Mouse (Mus musculus): ENCODE measurements around the gene 2700097O09Rik. TPM values are rescaled to one million over a fixed set of nuclear protein-coding genes. Genes with fewer than 3 reads are reported as not detected.

2700097O09Rik gene
- polyA plus RNA-seq, 1 experiment from 2014 or later, result 14.6 TPM

DNA sequence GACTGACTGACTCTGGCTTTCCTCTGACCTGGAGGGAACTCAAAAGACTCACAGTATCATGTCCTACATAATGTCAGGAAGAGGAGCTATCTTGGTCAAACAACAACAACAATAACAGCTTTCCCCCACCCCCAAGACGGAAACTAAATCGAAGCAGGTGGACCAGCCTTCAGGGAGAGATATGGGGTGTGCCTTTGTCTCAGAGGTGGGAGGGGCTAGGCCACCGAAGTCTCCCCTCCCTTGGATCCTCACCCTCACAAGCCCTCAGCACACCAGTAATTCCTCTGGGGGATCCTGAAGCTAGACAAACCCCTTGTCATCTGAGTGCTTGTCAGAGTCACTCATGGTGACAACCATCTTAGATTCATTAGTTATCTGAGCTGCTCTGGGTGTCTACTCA is 20.1 kb downstream of the 2700097O09Rik start:
- Histone ChIP-seq H3K9me3 (ENCODE audit: low read length) (no peaks in the 10 kb centered on the region), H3K27ac (ENCODE audit: low read length) (peak overlapping the region; percentile 47), H3K27me3 (replicated peaks; ENCODE audit: insufficient read depth, low read length) (no peaks in the 10 kb centered on the region), H3K36me3 (ENCODE audit: insufficient read depth, low read length) (peaks cover 4% of the 10 kb centered on the region; the same call in 1 of the 2 replicates), H3K4me3 (ENCODE audit: low read depth, low read length) (no peak overlapping the region), H3K9ac (replicated peaks; ENCODE audit: low read depth) (no peak overlapping the region), H3K4me2 (replicated peaks; ENCODE audit: low read depth, low read length) (no peak overlapping the region), H3K4me1 (ENCODE audit: insufficient read depth, low read depth, low read length) (no peaks in the 10 kb centered on the region; the same call in 1 of the 2 replicates)
- DNase-seq (ENCODE audit: low spot score) (peak; percentile 8), ATAC-seq (no peak)
- WGBS, result 25% methylated on average over 3 of the region's 3 CpGs
- TF ChIP-seq CTCF (IDR thresholded peaks at IDR 0.05) (no peak), EP300 (IDR thresholded peaks at IDR 0.05) (no peak)

DNA sequence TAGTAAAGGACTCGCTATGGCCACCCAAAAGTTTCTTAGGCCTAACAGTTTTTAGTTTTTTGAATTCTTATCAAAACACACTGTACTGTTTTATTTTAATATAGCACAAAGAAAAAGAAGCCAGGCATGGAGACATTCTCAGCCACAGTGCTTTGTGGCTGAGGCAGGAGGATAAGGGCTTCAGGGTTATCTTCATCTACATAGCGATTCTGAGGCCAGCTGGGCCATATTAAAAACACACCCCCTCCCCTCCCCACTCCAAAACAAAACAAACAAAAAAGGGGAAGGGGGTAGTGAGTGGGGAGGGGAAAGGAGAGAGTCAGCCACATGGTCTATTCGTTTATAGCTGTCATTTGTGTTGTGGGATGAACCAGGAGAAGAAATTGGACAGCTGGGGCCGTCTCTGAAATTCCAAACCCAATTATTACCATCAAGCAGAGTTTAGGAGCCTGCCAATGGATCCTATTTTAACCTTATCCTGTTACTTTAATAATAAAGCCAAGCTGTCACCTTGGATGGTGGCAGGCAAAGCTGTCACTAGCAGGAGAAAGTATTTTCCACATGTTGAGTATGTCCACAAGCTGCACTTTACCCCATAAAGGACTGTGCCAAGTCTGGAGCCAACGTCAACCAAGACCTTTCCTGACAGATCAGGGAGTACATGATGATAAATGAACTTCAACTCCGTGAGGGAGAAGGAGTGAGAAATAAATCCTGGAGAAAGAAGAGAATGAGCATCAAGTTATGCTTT is 20.9 kb downstream of the 2700097O09Rik start:
- Histone ChIP-seq H3K4me1 (ENCODE audit: insufficient read depth, low read depth, low read length) (no peaks in the 10 kb centered on the region; the same call in 1 of the 2 replicates), H3K4me3 (ENCODE audit: low read depth, low read length) (no peak overlapping the region), H3K27ac (ENCODE audit: low read length) (no peak overlapping the region), H3K4me2 (replicated peaks; ENCODE audit: low read depth, low read length) (no peak overlapping the region), H3K9ac (replicated peaks; ENCODE audit: low read depth) (no peak overlapping the region), H3K9me3 (ENCODE audit: low read length) (no peaks in the 10 kb centered on the region), H3K27me3 (replicated peaks; ENCODE audit: insufficient read depth, low read length) (no peaks in the 10 kb centered on the region), H3K36me3 (ENCODE audit: insufficient read depth, low read length) (peaks cover 4% of the 10 kb centered on the region; the same call in 1 of the 2 replicates)
- TF ChIP-seq EP300 (IDR thresholded peaks at IDR 0.05) (no peak), CTCF (IDR thresholded peaks at IDR 0.05) (no peak)
- 58% methylated on average over 6 of the region's 6 CpGs for WGBS
- ATAC-seq (peak; percentile 70), DNase-seq (ENCODE audit: low spot score) (peak; percentile 76)

DNA sequence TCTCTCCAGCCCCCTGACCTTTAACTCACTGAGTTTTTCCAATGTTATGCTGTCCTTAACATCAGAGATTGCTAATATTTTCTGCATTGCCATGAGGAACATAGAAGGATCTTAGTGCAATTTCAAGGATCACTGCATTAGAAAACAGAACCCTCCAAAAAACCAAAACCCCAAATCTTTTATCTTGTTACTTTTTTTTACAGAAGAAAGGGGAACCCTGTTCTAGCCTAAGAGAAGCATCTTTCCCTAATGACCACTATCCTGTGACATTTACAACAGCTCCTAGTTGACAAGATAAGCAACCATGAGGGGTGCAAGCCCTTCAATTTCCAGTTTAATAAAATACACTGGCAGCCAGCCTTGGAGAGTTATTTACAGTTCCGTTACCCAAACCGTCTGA is 23.2 kb downstream of the 2700097O09Rik start:
- no peaks in the 10 kb centered on the region for H3K27me3 ChIP-seq (replicated peaks; ENCODE audit: insufficient read depth, low read length)
- DNase-seq (ENCODE audit: low spot score), result no peak
- 47% methylated on average over 2 of the region's 2 CpGs for WGBS
- H3K9ac ChIP-seq (replicated peaks; ENCODE audit: low read depth), result no peak overlapping the region
- no peak overlapping the region for H3K4me2 ChIP-seq (replicated peaks; ENCODE audit: low read depth, low read length)
- TF ChIP-seq CTCF (IDR thresholded peaks at IDR 0.05) (no peak), EP300 (IDR thresholded peaks at IDR 0.05) (no peak)
- peaks cover 4% of the 10 kb centered on the region; the same call in 1 of the 2 replicates for H3K36me3 ChIP-seq (ENCODE audit: insufficient read depth, low read length)
- H3K4me3 ChIP-seq (ENCODE audit: low read depth, low read length), result no peak overlapping the region
- no peak for ATAC-seq
- H3K27ac ChIP-seq (ENCODE audit: low read length), result no peak overlapping the region
- no peaks in the 10 kb centered on the region; the same call in 1 of the 2 replicates for H3K4me1 ChIP-seq (ENCODE audit: insufficient read depth, low read depth, low read length)
- H3K9me3 ChIP-seq (ENCODE audit: low read length), result no peaks in the 10 kb centered on the region

DNA sequence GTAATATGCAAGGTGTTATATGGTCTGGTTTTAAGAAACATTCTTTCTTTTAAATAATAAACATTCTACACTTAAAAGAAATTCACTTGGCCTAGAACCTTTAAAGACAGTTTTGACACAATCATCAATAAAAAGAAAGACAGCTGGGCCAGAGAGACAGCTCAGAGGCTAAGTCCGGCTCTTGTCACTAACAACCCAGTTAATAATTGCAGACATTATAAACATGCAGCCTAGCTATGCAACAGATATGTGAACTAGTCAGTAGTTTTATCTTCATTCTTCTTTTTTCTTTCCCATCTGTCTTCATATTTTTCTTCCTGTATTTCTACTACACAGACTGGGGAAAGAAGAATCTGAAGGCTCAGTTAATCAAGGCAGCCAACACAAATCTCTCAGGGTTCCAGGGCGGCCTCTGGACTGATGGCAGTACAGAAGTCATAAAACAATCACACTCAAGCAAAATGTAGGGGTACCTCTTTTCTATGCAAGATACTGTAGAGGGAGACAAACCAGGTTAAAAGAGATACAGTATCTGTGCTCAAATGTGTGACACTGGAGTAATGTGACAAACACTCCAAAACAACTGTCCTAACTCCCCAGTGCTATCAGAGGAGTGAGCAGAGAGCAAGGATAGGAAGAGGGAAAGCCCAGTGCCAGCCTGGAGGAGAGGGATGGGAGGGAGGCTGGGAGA is 25.2 kb downstream of the 2700097O09Rik start:
- TF ChIP-seq EP300 (IDR thresholded peaks at IDR 0.05) (0 out of 2 replicates have a peak, but pooled peaks have one; percentile 32), CTCF (IDR thresholded peaks at IDR 0.05) (no peak)
- no peaks in the 10 kb centered on the region; the same call in 1 of the 2 replicates for H3K4me1 ChIP-seq (ENCODE audit: insufficient read depth, low read depth, low read length)
- no peaks in the 10 kb centered on the region for H3K27me3 ChIP-seq (replicated peaks; ENCODE audit: insufficient read depth, low read length)
- peak; percentile 63 for DNase-seq (ENCODE audit: low spot score)
- H3K36me3 ChIP-seq (ENCODE audit: insufficient read depth, low read length), result peaks cover 4% of the 10 kb centered on the region; the same call in 1 of the 2 replicates
- no peak overlapping the region for H3K27ac ChIP-seq (ENCODE audit: low read length)
- 0 out of 2 replicates have a peak, but pooled peaks have one; percentile 11 for ATAC-seq
- no peaks in the 10 kb centered on the region for H3K9me3 ChIP-seq (ENCODE audit: low read length)
- H3K4me2 ChIP-seq (replicated peaks; ENCODE audit: low read depth, low read length), result no peak overlapping the region
- no peak overlapping the region for H3K4me3 ChIP-seq (ENCODE audit: low read depth, low read length)
- H3K9ac ChIP-seq (replicated peaks; ENCODE audit: low read depth), result no peak overlapping the region
- WGBS, result 52% methylated on average over 2 of the region's 2 CpGs

DNA sequence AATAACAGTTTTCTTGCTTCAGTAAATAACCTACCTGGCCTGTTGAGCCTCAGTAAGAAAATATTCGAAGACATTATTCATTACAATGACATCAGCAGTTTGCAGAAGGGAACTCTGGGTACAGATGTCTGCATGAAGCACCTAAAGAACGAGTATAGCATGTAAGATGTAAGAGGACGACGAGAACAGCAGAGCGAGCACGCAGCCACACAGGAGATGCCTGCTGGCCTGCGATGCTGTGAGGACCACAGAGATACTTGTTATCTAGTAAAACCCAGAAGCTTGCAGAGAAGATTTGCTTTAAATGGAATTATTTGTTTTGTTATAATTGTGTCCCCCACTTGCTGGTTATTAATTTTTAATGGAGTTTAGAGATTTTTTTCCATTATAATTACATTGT is 26.6 kb downstream of the 2700097O09Rik start:
- WGBS, result 89% methylated on average over 7 of the region's 7 CpGs
- H3K27ac ChIP-seq (ENCODE audit: low read length), result no peak overlapping the region
- H3K4me2 ChIP-seq (replicated peaks; ENCODE audit: low read depth, low read length), result no peak overlapping the region

More for the DNA sequence above, 26.6 kb downstream of the 2700097O09Rik start:
- Histone ChIP-seq H3K36me3 (ENCODE audit: insufficient read depth, low read length) (peaks cover 4% of the 10 kb centered on the region; the same call in 1 of the 2 replicates), H3K9me3 (ENCODE audit: low read length) (no peaks in the 10 kb centered on the region), H3K4me1 (ENCODE audit: insufficient read depth, low read depth, low read length) (no peaks in the 10 kb centered on the region; the same call in 1 of the 2 replicates), H3K9ac (replicated peaks; ENCODE audit: low read depth) (no peak overlapping the region), H3K4me3 (ENCODE audit: low read depth, low read length) (no peak overlapping the region), H3K27me3 (replicated peaks; ENCODE audit: insufficient read depth, low read length) (no peaks in the 10 kb centered on the region)
- ATAC-seq (no peak), DNase-seq (ENCODE audit: low spot score) (no peak)
- TF ChIP-seq CTCF (IDR thresholded peaks at IDR 0.05) (no peak), EP300 (IDR thresholded peaks at IDR 0.05) (no peak)

Data from lung, postnatal 0 days (tissue).